Mouse (Mus musculus) bone marrow macrophage, adult 2 months (primary cell): ENCODE measurements around the gene Clec16a.

Experiments
- CTCF ChIP-seq: IDR thresholded peaks from 2 replicates; pipeline ENCODE4 v1.5.1; 2012; ENCODE audit warnings: low read depth, mild to moderate bottlenecking, low read length, moderate library complexity
- POLR2A ChIP-seq: IDR thresholded peaks from 2 replicates; pipeline ENCODE4 v1.6.1; 2012; ENCODE audit warnings: mild to moderate bottlenecking, low read depth, low read length, borderline replicate concordance

GRCm38 (mm10) chr16:10542266-10542665, 2.9 kb upstream of the Clec16a start:
- TF ChIP-seq CTCF = no peak
- TF ChIP-seq POLR2A = no peak
